Mouse (Mus musculus): ENCODE results near the gene Dmrtb1. TPM values are rescaled to one million over a fixed set of nuclear protein-coding genes. Genes with fewer than 3 reads are reported as not detected.

Dmrtb1 gene
- total and polyA plus RNA-seq, 3 experiments: not detected

DNA sequence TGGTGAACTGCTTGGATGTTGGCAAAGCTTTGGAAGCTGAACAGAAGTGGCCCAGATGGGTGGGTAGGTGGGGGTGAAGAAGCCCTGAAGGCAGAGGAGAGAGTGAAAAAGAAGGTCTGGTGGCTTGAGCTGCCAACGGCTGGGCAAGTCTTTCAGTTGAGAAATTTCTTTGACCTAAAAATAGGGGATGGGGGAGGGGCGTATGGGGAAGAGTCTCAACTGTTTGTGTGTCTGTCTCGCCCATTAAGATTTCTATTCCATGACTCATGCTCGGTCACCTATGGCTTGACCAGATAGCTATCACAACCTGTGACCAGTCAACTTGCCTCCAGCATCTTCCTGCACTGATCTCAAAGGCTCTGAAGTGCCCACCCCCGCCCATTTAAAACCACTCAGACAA lies 35.1 kb upstream of the Dmrtb1 start:
- Histone ChIP-seq H3K9me3 (replicated peaks; ENCODE audit: insufficient read depth, low read length) (no peaks in the 10 kb centered on the region), H3K36me3 (ENCODE audit: control insufficient read depth in 1 of 2, insufficient read depth in 2 of 2, low read length in 2 of 2) (peaks cover 0 to 37% of the 10 kb centered on the region in 2 experiments; a peak in 2 of 4 replicates), H3K27me3 (ENCODE audit: control insufficient read depth in 1 of 2, insufficient read depth in 2 of 2, low read length in 2 of 2) (no peaks in the 10 kb centered on the region), H3K9ac (ENCODE audit: control insufficient read depth, low read depth, low read length, poor library complexity, severe bottlenecking) (no peak overlapping the region), H3K27ac (ENCODE audit: control insufficient read depth, low read depth, low read length) (no peak overlapping the region), H3K4me3 (ENCODE audit: control insufficient read depth in 1 of 2, insufficient read depth in 1 of 2, low read depth in 2 of 2, low read length in 2 of 2) (no peak overlapping the region), H3K79me2 (ENCODE audit: control insufficient read depth, insufficient read depth, low read length, poor library complexity) (no peaks in the 10 kb centered on the region), H3K4me1 (ENCODE audit: control insufficient read depth in 1 of 2, insufficient read depth in 2 of 2, low read length in 2 of 2) (peaks cover 30 to 44% of the 10 kb centered on the region in 2 experiments)
- DNase-seq (ENCODE audit: low read depth, low spot score): peak; percentile 10
- TF ChIP-seq JUND (IDR thresholded peaks at IDR 0.05; ENCODE audit: low read depth, low read length) (no peak), BHLHE40 (IDR thresholded peaks at IDR 0.05; ENCODE audit: borderline replicate concordance, low read depth, low read length) (no peak), MAX (IDR thresholded peaks at IDR 0.05; ENCODE audit: low read length) (no peak), EP300 (IDR thresholded peaks at IDR 0.05; ENCODE audit: low read depth in 1 of 2, low read length in 2 of 2) (peak in 1 of 2 experiments; percentile 16; a peak in 1 of 4 replicates), ZNF384 (IDR thresholded peaks at IDR 0.05; ENCODE audit: low read depth, low read length) (no peak), NELFE (IDR thresholded peaks at IDR 0.05; ENCODE audit: low read depth, low read length) (no peak), CTCF (IDR thresholded peaks at IDR 0.05 in 2 of 3, conservative IDR thresholded peaks at IDR 0.05 in 1 of 3; ENCODE audit: control insufficient read depth in 1 of 3, insufficient read depth in 1 of 3, low read depth in 2 of 3, low read length in 3 of 3, poor library complexity in 1 of 3, severe bottlenecking in 1 of 3) (no peak)

DNA sequence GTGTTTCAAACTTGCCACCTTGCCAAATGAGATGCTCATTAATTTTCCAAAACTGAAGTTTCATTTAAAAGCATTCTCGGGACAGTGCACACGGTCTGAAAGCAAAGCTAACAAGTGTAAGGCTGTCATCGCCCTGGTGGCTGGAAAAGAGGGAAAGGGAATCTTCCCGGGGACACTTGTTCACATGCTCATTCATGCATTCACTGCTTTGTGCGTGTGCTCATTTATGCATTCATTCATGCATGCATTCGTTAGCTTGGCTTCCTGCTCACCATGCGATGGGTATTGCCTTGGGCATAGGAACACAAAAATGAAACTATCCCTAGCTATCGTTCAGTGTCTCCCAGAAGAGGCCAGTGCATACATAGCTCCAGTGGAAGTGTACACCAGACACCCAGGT lies 34.7 kb upstream of the Dmrtb1 start:
- Histone ChIP-seq H3K9ac (ENCODE audit: control insufficient read depth, low read depth, low read length, poor library complexity, severe bottlenecking) (no peak overlapping the region), H3K9me3 (replicated peaks; ENCODE audit: insufficient read depth, low read length) (no peaks in the 10 kb centered on the region), H3K27me3 (ENCODE audit: control insufficient read depth in 1 of 2, insufficient read depth in 2 of 2, low read length in 2 of 2) (no peaks in the 10 kb centered on the region), H3K79me2 (ENCODE audit: control insufficient read depth, insufficient read depth, low read length, poor library complexity) (no peaks in the 10 kb centered on the region), H3K36me3 (ENCODE audit: control insufficient read depth in 1 of 2, insufficient read depth in 2 of 2, low read length in 2 of 2) (peaks cover 0 to 37% of the 10 kb centered on the region in 2 experiments; a peak in 2 of 4 replicates), H3K27ac (ENCODE audit: control insufficient read depth, low read depth, low read length) (no peak overlapping the region), H3K4me1 (ENCODE audit: control insufficient read depth in 1 of 2, insufficient read depth in 2 of 2, low read length in 2 of 2) (peaks cover 30 to 44% of the 10 kb centered on the region in 2 experiments), H3K4me3 (ENCODE audit: control insufficient read depth in 1 of 2, insufficient read depth in 1 of 2, low read depth in 2 of 2, low read length in 2 of 2) (no peak overlapping the region)
- TF ChIP-seq BHLHE40 (IDR thresholded peaks at IDR 0.05; ENCODE audit: borderline replicate concordance, low read depth, low read length) (no peak), SMC3 (IDR thresholded peaks at IDR 0.05; ENCODE audit: low read depth, low read length) (no peak), ZMIZ1 (IDR thresholded peaks at IDR 0.05; ENCODE audit: low read depth, low read length) (no peak), GABPA (IDR thresholded peaks at IDR 0.05; ENCODE audit: low read depth, low read length) (no peak), ZC3H11A (IDR thresholded peaks at IDR 0.05; ENCODE audit: low read depth, low read length) (no peak), MAFK (IDR thresholded peaks at IDR 0.05; ENCODE audit: borderline replicate concordance, low read depth, low read length) (no peak), MAZ (IDR thresholded peaks at IDR 0.05; ENCODE audit: low read depth, low read length) (no peak), ELF1 (IDR thresholded peaks at IDR 0.05; ENCODE audit: low read depth, low read length) (no peak), USF2 (IDR thresholded peaks at IDR 0.05; ENCODE audit: borderline replicate concordance in 1 of 2, insufficient read depth in 1 of 2, low read depth in 1 of 2, low read length in 2 of 2) (no peak), ZKSCAN1 (IDR thresholded peaks at IDR 0.05; ENCODE audit: low read depth, low read length) (no peak), MEF2A (IDR thresholded peaks at IDR 0.05; ENCODE audit: extremely low read depth, insufficient replicate concordance, low read depth, low read length, poor library complexity, severe bottlenecking) (no peak), SIN3A (IDR thresholded peaks at IDR 0.05; ENCODE audit: low read length) (no peak), RCOR1 (IDR thresholded peaks at IDR 0.05; ENCODE audit: low read depth, low read length) (no peak), TAL1 (IDR thresholded peaks at IDR 0.05; ENCODE audit: low read length) (no peak)
- no peak for DNase-seq (ENCODE audit: low read depth, low spot score)
